Mouse (Mus musculus) liver, embryonic 14.5 days (tissue): ENCODE results near the gene Scmh1.

Source experiments
- CTCF ChIP-seq: IDR thresholded peaks from 2 replicates; pipeline ENCODE4 v1.5.1; 2016; ENCODE audit warnings: antibody characterized with exemption, low read depth, control low read depth
- EP300 ChIP-seq: IDR thresholded peaks from 2 replicates; pipeline ENCODE4 v1.6.1; 2016; ENCODE audit warnings: antibody characterized with exemption, low read depth

DNA sequence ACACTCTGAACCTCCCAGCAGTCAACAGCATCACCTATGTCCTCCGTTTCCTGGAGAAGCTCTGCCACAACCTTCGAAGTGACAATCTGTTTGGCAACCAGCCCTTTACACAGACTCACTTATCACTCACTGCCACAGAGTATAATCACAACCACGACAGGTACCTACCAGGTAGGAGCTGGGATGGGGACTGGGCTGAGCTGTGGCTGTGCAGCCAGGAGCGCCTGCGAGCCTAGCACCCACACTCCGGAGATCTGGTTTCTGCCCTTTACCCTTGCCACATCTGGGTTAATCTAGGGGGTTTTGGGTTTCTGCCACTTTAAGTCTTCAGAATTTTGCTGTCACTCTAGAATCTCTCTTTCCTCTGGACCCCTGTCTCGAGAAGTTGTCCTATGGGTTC, 111.8 kb downstream of the Scmh1 start:
- no peak for TF ChIP-seq CTCF
- TF ChIP-seq EP300, result no peak
